Mouse (Mus musculus): ENCODE results near the gene Foxq1. TPM values are rescaled to one million over a fixed set of nuclear protein-coding genes. Genes with fewer than 3 reads are reported as not detected.

The Foxq1 gene
- 1 to 10 TPM in 1 of 2 experiments, under 1 TPM in 1; 0.76 to 1.6 TPM for total RNA-seq (2021)
- long read RNA-seq, experiment 1, full-length matches to known transcripts = 3 of 3 reads
- long read RNA-seq, experiment 1, partial matches to known transcripts = 0 of 3 reads
- long read RNA-seq, experiment 1, other reads (novel, unspliced or antisense) = 0 of 3 reads
- long read RNA-seq, experiment 2, full-length matches to known transcripts = 1 of 1 reads
- long read RNA-seq, experiment 2, partial matches to known transcripts = 0 of 1 reads
- long read RNA-seq, experiment 2, other reads (novel, unspliced or antisense) = 0 of 1 reads

DNA sequence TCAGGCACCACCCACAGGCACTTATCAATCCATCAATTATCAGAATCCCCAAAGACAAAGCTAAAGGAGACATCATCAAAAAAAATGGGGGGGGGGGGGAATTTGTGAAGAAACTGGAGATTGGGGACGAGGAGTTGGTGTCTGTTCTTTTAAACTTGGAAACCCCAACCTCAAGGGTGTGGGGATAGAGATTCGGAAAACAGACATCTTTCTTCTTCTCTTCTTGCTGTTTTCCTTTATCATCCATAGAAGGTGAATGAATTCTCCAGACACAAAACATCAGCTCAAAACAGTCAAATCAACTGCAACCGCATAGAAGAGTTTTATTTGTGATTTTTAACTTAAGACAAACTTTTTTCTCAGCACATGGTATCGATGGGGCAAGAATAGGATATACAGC, at the start of gene Foxq1:
TSS of gene Foxq1 (plus strand) at position 301 of the 400 bp plus-strand sequence.
- DNase-seq (ENCODE audit: low spot score in 2 of 2) = no peak

DNA sequence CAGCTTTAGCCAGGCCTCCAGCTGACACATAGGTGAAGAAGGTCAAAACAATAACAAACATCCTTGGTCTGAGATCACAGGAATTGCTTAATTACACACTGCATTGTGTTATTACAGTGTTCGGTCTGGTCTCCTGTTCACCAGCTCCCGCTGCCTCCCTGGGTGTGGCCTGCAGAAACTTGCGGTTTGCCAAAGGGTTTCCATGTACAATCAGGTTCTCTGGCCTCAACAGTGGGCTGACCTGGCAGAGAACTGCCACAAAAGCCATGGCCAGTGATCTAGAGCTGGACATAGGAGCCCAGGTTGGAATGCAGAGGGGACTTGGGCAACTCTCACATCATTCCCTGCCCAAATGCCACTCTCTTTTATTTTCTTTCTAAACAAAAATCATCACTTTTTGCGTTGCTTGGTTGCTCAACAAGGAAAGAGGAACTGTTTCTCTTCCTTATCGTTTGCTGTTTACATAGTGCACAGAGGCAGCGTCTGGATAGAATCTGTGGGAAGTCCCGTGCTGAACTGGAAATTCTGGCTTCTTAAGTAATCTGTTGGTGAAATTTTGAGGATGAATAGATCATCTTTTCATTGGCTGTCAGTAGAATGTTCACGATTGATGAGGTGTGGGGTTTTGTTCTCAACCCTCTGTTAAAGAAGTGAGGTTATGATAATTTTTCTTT, 49.3 kb upstream of the Foxq1 start:
- no peak for DNase-seq (ENCODE audit: low spot score in 2 of 2)

DNA sequence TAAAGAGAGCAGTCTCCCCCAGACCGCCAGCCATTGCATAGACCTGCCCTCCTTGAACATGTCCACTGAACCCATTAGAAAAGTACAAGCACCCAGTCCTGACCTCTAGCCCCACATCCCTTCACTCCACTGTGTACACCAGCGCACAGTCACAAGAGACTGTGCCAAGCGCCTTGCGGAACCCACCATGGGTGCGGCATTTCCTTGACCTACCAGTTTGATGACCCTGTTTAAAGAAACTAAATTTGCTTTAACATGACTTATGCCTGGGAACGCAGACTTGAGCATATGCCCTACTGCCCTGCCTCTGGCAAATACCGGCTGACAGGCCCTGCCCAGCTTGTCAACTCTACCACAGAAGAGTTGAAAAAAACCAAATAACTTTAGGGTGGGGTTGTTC, 40.7 kb upstream of the Foxq1 start:
- DNase-seq (ENCODE audit: low spot score in 2 of 2) = no peak

DNA sequence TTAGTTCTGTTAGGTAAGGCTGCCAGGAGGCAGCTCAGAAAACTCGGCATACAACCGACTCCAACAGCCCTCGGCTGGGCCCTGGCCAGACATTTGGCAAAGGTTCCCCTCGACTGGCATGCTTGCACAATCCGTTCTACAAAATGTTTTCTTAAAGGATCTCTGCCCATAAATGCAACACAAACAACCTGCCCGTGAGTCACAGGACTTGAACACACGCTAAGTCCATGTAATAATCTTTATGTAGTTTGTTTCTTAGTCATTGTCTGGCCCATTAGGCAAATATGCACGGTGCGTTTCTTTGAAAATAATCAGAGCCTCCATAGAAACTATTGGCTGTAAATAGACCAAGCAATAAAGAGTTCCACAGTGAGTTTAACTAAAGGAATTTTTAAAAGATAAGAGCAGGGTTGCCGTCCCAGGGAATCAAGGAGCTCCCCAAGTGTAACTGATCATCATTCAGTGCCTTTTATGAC, 37.5 kb upstream of the Foxq1 start:
- DNase-seq (ENCODE audit: low spot score in 2 of 2) = peak; percentile 5 to 15

DNA sequence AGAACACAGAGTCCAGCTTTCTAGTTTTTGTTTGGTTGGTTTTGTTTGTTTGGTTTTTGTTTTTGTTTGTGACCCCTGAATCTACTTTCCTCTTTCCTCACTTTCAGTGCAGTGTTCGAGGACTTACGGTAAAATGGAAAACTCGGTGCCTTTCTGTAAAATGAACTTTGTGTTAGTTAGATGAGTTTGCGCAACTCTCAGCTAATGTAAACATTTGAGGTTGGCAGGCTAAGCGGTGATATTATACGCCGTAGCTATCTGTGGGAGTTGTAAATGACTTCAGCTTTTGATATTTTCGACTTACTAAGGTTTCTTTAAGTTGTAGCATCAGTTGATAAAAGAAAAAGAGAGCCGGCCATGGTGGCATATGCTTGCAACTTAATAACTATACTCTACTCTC, 37.0 kb upstream of the Foxq1 start:
- DNase-seq (ENCODE audit: low spot score in 2 of 2) = no peak

DNA sequence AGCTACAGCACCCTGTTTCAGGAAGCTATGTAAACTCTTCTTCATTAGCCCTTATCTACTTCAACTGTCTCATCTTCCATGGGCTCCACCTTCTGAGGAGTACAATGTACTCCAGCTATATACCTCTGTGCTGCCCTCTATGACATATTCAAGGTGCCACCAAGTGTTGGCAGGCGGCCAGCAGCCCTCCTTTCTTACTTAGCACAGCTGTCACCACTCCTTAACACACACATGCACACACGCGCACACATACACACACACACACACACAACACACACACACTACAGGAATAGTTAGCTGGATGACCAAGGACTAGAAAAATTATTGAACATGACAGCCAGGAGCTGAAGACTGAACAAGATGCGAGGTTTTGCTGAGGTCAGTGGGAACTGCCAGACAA, 31.0 kb upstream of the Foxq1 start:
- no peak for DNase-seq (ENCODE audit: low spot score in 2 of 2)

DNA sequence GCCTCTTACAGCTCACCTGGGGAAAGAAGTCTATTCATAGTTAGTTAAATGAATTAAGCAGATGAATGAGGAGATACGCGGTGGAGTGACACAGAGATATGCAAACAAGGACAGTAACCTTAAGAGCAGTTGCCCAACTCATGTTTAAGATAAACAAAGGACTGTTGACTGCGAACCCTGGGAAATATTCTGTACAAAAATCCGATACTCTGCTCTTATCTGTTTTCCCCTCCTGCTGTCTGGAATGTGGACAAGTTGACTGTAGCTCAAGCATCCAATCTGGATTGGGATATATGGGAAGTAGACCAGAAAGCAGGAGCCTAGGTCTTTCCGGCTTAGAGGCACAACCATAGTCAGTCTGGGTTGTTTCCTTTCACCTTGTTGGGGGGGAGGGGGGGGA, 24.7 kb upstream of the Foxq1 start:
- no peak for DNase-seq (ENCODE audit: low spot score in 2 of 2)

DNA sequence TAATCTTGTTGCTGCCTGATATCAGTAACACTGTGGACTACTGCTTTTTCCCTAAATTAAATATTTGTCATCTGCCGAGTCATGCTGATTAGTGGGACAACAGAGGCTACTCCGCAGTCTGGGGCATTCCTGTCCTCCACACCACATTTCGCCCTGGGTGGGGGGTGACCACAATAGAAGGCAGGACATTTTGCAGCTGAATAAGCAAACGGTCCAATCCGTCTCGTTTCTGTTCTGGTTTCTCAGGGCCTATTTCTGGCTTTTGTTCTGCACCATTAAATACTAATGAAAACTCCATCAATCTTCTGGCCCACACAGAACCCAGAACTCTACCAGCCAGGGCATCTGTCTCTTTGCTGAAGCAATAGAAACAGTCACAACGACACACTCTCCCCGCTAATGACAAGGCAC, 24.3 kb upstream of the Foxq1 start:
- no peak for DNase-seq (ENCODE audit: low spot score in 2 of 2)

DNA sequence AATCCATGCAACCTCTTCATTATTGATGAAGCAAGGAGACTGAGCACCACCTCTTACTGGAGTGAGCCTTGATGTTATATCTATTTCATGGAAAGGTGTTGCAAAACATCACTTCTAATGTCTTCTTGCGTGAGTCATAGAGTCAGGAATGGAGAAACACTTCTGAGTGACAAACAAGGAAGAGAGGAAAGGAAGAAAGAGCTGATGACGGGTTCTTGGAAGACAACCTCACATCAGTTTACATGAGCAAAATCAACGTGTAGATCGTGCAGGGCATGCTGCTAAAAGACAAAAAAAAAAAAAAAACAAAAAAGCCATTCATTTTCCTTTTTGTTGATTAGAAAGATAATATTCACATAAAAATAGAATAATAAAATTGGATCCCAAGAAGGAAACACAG, 21.2 kb upstream of the Foxq1 start:
- DNase-seq (ENCODE audit: low spot score in 2 of 2) = no peak

DNA sequence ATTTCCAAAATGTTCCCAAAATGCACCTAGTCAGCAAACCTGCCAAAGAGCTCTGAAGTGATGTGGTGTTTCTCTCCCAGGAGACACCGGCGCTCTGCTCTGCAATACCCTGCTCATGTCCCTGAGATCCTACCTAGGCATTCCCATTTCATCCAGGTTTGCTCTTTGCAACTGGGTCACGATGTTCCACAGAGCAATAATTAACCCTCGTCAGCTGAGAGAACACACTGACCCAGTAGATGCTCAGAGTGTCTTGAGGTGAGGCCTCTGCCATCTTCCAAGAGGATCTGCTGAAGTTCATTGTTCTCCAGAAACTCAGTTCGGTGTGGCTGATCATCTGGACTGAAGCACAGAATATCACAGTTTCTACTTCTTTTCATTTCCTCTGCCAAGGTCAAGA, 12.9 kb upstream of the Foxq1 start:
- DNase-seq (ENCODE audit: low spot score in 2 of 2) = no peak

DNA sequence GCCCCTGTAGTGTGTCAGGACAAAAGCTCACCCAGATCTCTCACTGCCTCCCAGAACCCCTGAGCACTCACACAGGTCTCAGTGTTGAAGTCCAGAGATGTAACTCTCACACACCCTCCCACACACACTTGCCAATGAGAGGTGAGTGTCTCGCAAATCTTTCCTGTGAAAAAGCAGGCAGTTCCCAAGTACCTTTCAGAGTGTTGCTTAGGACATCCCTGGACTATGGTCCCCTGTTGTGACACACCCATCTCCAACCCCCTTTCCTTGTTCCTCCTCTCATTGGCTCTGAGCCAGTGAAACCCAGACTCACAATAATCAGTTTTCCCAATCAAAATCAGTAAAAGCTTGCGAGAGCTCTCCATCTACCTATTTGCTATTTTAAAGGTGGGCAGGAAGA, 9.2 kb upstream of the Foxq1 start:
- no peak for DNase-seq (ENCODE audit: low spot score in 2 of 2)

DNA sequence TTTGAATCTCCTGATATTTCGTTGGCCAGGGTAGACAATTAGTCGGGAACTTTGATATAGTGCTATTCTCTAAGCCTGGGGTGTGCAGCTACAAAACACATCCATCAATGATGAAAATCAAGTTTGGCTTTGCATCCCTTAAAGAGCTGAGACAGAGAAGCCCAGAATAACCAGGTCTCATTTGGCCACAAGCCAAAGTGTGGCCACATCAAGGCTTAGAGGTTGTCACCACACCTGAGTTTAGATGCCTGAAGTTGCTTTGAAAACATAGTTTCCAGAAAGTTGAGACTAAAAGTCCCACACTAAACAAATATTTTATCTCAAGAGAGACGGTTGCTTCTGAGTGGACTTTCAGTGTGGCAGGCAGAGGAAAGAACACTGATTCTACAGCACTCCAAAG, 8.7 kb upstream of the Foxq1 start:
- no peak for DNase-seq (ENCODE audit: low spot score in 2 of 2)

DNA sequence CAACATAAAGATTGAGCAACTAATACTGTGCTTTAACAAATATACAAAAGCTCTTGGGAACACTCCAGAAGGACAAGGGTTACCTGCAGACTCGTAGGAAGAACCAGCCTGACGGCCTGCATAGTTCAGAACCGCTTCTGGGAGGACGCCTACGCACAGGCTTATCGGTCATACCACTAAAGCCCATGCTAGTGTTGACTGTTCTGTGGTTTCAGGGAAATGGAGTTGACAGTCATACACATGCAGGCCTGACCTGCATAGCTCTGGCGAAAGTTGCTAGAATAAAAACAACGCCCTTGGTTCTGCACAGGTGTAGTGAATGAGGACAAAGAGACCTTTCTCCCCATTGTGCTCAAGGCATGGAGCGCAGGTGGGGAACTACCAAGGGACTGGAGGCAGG, 8.3 kb upstream of the Foxq1 start:
- DNase-seq (ENCODE audit: low spot score in 2 of 2) = no peak

DNA sequence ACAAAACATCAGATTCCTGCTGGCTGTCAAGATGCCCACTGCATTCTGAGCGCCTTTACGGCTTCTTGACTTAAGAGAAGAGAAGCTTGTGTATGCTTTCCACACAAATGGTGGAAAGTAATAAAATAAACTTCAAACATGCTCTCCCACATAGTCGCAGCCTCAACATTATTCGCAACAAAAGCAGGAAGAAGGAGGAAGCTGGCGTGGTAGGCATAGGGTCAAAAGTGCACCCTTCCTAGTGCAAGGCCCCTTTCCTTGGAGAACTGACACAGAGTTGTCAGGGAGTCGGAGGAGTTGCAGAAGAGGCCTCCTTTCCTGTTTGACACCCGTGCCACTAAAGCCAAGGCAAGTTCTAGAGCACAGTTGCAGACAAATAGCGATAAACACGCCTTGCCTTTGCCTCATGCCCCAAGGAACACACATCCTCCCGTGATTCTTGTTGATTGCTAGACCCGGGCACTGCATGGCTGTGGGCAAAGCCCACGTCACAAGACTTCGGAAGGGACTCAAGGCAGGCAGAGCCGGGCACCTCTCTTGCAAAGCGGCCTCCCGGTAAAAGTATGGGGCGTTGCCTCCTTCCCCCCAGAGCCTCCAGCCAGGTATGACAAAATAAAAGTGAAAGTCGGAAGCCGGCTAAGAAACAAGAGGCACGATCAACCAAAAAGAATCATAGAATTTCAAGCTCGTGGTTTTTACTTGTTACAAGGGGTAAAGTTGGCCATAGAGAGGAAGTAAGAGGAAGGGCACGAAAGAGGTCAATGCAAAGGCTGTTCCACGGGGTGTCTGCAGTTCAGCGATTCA, 1.2 kb downstream of the Foxq1 start:
- DNase-seq (ENCODE audit: low spot score in 2 of 2) = no peak

DNA sequence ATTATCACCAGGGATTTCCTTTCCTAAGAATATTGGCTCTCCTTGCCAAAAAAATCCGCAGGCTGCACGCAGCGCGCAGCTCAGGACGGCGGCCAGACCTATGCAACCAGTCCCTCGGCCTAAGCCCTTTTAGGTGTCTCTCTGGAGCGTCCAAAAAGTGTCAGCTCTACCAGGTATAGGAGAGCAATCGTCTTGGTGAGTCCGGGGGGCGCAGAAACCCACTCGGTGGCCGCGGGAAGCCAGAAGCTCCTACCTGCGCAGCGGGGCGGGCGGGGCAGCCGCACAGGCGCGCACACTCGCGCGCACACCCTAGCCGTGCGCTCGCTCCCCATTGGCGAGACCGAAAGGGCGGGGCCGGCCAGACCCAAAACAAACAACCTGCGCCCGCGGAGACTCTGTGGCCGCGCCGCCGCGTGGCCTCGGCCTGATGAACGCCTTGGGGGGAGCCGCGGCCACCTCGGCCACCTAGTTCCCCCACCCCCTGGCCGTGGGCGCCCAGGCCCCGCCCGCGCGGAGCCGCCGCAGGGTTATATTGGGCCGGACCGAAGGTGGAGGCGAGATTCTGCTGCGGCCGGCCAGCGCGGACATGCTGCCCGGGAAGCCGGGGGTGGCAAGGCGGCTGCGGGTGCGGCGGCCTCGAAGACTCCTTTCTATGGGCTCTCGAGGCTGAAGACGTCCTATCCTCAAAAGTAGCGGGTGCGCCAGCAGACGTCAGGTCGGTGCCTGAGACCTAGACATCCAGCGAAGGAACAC, 2.0 kb downstream of the Foxq1 start:
- peak in 1 of 2 experiments; percentile 11 for DNase-seq (ENCODE audit: low spot score in 2 of 2)

DNA sequence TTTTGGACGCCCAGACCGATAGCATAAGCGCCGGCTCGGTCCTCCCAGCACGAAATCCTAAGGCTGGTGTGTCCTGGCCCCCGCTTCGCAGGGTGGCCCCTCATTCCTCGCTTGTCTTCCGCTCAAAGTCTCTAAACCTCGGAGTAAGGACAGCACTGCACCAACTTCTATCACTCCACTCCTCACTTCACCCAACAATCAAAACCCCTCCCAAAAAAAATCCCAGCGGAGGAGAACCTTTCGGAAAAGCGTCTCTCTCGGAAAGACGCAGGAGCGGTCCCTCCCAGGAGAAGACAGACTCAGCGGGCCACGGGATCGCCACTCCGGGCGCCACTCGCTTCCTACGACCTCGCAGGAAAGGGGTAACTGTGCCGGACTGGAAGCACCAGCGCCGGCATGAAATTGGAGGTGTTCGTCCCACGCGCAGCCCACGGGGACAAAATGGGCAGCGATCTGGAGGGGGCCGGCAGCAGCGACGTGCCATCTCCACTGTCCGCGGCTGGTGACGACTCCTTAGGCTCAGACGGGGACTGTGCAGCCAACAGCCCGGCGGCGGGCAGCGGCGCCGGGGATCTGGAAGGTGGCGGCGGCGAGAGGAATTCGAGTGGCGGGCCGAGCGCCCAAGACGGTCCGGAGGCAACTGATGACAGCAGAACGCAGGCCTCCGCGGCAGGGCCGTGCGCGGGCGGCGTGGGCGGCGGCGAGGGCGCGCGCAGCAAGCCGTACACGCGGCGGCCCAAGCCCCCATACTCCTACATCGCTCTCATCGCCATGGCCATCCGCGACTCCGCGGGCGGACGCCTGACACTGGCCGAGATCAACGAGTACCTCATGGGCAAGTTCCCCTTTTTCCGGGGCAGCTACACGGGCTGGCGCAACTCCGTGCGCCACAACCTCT, 2.8 kb downstream of the Foxq1 start, which contains the start of gene A530084C06Rik:
TSS of gene A530084C06Rik (minus strand) at position 813 of the 898 bp plus-strand sequence.
- no peak for DNase-seq (ENCODE audit: low spot score in 2 of 2)

DNA sequence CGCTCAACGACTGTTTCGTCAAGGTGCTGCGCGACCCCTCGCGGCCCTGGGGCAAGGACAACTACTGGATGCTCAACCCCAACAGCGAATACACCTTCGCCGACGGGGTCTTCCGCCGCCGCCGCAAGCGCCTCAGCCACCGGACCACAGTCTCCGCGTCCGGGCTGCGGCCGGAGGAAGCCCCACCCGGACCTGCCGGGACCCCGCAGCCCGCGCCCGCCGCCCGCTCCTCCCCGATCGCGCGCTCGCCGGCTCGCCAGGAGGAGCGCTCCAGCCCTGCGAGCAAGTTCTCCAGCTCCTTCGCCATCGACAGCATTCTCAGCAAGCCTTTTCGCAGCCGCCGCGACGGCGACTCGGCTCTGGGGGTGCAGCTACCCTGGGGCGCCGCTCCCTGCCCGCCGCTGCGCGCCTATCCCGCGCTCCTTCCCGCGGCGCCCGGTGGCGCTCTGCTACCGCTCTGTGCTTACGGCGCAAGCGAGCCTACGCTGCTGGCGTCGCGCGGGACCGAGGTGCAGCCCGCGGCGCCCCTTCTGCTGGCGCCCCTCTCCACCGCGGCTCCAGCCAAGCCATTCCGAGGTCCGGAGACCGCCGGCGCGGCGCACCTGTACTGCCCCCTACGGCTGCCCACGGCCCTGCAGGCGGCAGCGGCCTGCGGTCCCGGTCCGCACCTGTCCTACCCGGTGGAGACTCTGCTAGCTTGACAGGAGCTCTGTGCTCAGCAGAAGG, 3.6 kb downstream of the Foxq1 start:
- peak in 1 of 2 experiments; percentile 12 for DNase-seq (ENCODE audit: low spot score in 2 of 2)

DNA sequence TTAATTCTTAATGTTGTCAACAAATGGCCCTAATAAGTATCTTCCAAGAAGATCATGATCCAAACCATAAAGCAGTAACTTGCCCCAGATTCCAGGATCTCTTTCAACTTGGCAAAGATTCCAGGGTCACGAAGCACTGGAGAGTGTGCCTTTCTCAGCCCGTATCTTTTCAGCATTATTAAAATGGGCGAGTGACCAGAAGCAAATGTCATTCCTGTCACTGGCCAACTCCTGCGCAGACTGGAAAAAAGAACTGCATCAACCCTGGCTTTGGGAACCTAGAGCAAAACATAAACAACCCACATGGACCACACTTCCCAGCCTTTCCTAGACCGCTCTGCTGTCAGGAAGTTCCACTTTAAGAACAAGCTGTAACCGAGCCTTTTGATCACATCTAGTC, 8.5 kb downstream of the Foxq1 start:
- no peak for DNase-seq (ENCODE audit: low spot score in 2 of 2)

DNA sequence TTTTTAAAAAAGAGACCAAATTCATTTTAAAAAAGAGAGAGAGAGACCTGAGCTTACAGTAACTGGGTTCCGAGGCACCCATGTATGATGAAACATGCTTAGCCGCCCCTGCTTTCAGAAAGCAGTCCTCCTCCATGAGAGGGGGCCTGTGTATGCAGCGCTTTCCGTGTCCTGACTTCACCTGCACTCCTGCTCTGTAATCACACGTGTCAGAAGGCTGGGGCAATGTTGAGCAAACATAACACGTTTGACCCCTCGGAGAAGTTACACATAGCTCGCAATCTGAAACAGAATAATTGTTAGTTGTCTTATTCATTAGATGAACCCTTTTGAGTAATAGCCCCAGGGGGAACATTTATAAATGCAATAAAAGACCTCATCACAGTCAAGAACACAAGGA, 11.2 kb downstream of the Foxq1 start:
- no peak for DNase-seq (ENCODE audit: low spot score in 2 of 2)
